Mouse (Mus musculus) CH12.LX (cell line): ENCODE results near the gene Npat. TPM values are rescaled to one million over a fixed set of nuclear protein-coding genes. Genes with fewer than 3 reads are reported as not detected.

Experiments used
- DNase-seq: peaks from one replicate; pipeline ENCODE4 v3.0.0-alpha.2; 2013; ENCODE audit errors: extremely low read depth
- H3K27ac ChIP-seq: 2 replicates; pipeline ENCODE4 v1.5.1; 2012; ENCODE audit warnings: low read depth, mild to moderate bottlenecking, control low read depth, moderate library complexity; ENCODE audit not compliant: insufficient read depth
- H3K27me3 ChIP-seq: replicated peaks from 2 replicates; pipeline ENCODE3; 2012; ENCODE audit warnings: inconsistent platforms
- H3K36me3 ChIP-seq, 2 experiments: replicated peaks in 1 of 2; 2 replicates each; pipeline versions ENCODE3 to v1.6.1; 2012; ENCODE audit warnings: inconsistent platforms in 1 of 2, low read length in 1 of 2, mild to moderate bottlenecking in 1 of 2, mixed read lengths in 1 of 2, moderate library complexity in 1 of 2; ENCODE audit not compliant: control insufficient read depth in 1 of 2, insufficient read depth in 1 of 2
- H3K4me1 ChIP-seq, 2 experiments: 2 replicates each; pipeline ENCODE4 v1.6.1; 2012; ENCODE audit warnings: inconsistent platforms in 1 of 2, moderate library complexity in 1 of 2; ENCODE audit not compliant: insufficient read depth in 2 of 2, control insufficient read depth in 1 of 2
- H3K4me2 ChIP-seq: 2 replicates; pipeline ENCODE4 v1.6.1; 2012; ENCODE audit warnings: low read depth, mild to moderate bottlenecking, control low read depth; ENCODE audit not compliant: poor library complexity, insufficient read depth, severe bottlenecking
- H3K4me3 ChIP-seq, 3 experiments: fragments of 150-350 bp in 1 of 3; sonication (generic) in 1 of 3; replicated peaks in 1 of 3; 2 replicates each; pipeline versions ENCODE3 to v1.5.1; 2011 to 2012; ENCODE audit warnings: low read depth in 2 of 3, low read length in 2 of 3, mild to moderate bottlenecking in 2 of 3, moderate library complexity in 2 of 3, control low read depth in 1 of 3, improper control_type of control experiment in 1 of 3, inconsistent platforms in 1 of 3, mixed read lengths in 1 of 3; ENCODE audit not compliant: poor library complexity in 1 of 3
- H3K79me2 ChIP-seq: replicated peaks from 2 replicates; pipeline ENCODE4 v1.6.1; 2012; ENCODE audit warnings: mild to moderate bottlenecking, moderate library complexity; ENCODE audit not compliant: control insufficient read depth, poor library complexity, insufficient read depth, severe bottlenecking; ENCODE audit errors: extremely low read depth
- H3K9ac ChIP-seq: 2 replicates; pipeline ENCODE4 v1.6.1; 2012; ENCODE audit warnings: low read depth, mild to moderate bottlenecking, control low read depth, moderate library complexity; ENCODE audit not compliant: insufficient read depth
- H3K9me3 ChIP-seq: replicated peaks from 2 replicates; pipeline ENCODE3; 2012; ENCODE audit warnings: low read length, inconsistent platforms, mixed read lengths
- CHD1 ChIP-seq: IDR thresholded peaks from 2 replicates; pipeline ENCODE4 v1.6.1; 2012; ENCODE audit warnings: low read depth, low read length, improper control_type of control experiment, inconsistent platforms
- CHD2 ChIP-seq: IDR thresholded peaks from 2 replicates; pipeline ENCODE4 v1.6.1; 2011; ENCODE audit warnings: low read length, improper control_type of control experiment
- ETS1 ChIP-seq: conservative IDR thresholded peaks from 2 replicates; pipeline ENCODE4 v1.6.1; 2012; ENCODE audit warnings: low read depth, mild to moderate bottlenecking, inconsistent platforms, low read length, improper control_type of control experiment, moderate library complexity
- JUN ChIP-seq: IDR thresholded peaks from 2 replicates; pipeline ENCODE4 v1.6.1; 2011; ENCODE audit warnings: low read depth, mild to moderate bottlenecking, low read length, improper control_type of control experiment, moderate library complexity; ENCODE audit not compliant: insufficient read depth
- KAT2A ChIP-seq: IDR thresholded peaks from 2 replicates; pipeline ENCODE4 v1.6.1; 2012; ENCODE audit warnings: low read length, improper control_type of control experiment, inconsistent platforms; ENCODE audit not compliant: insufficient replicate concordance
- MAX ChIP-seq: IDR thresholded peaks from 2 replicates; pipeline ENCODE4 v1.6.1; 2011; ENCODE audit warnings: low read length, improper control_type of control experiment
- MAZ ChIP-seq: IDR thresholded peaks from 2 replicates; pipeline ENCODE4 v1.6.1; 2012; ENCODE audit warnings: low read depth, mild to moderate bottlenecking, inconsistent platforms, low read length, improper control_type of control experiment, moderate library complexity
- MXI1 ChIP-seq: IDR thresholded peaks from 2 replicates; pipeline ENCODE4 v1.6.1; 2011; ENCODE audit warnings: mild to moderate bottlenecking, low read depth, low read length, improper control_type of control experiment
- NELFE ChIP-seq: IDR thresholded peaks from 2 replicates; pipeline ENCODE4 v1.6.1; 2011; ENCODE audit warnings: low read depth, low read length, improper control_type of control experiment
- POLR2A ChIP-seq: IDR thresholded peaks from 2 replicates; pipeline ENCODE4 v1.6.1; 2011; ENCODE audit warnings: low read depth, mild to moderate bottlenecking, improper control_type of control experiment, low read length
- RCOR1 ChIP-seq: conservative IDR thresholded peaks from 2 replicates; pipeline ENCODE4 v1.6.1; 2012; ENCODE audit warnings: low read depth, mild to moderate bottlenecking, inconsistent platforms, low read length, improper control_type of control experiment
- TBP ChIP-seq: conservative IDR thresholded peaks from 2 replicates; pipeline ENCODE4 v1.6.1; 2011; ENCODE audit warnings: low read depth, low read length, improper control_type of control experiment
- TCF12 ChIP-seq: IDR thresholded peaks from 2 replicates; pipeline ENCODE4 v1.6.1; 2014; ENCODE audit warnings: low read depth, mild to moderate bottlenecking, inconsistent platforms, low read length, improper control_type of control experiment
- UBTF ChIP-seq: IDR thresholded peaks from 2 replicates; pipeline ENCODE4 v1.6.1; 2012; ENCODE audit warnings: low read depth, mild to moderate bottlenecking, inconsistent platforms, low read length, improper control_type of control experiment, moderate library complexity
- ZMIZ1 ChIP-seq: IDR thresholded peaks from 2 replicates; pipeline ENCODE4 v1.6.1; 2012; ENCODE audit warnings: low read depth, mild to moderate bottlenecking, inconsistent platforms, low read length, improper control_type of control experiment
- dilution Hi-C: fragments of 300-500 bp; cut with MboI; formaldehyde crosslinking; loops from 2 replicates; pipeline ENCODE4 v1.14.3; 2020; ENCODE audit warnings: low sequenced_read_pairs; ENCODE audit not compliant: extremely low pct_unique_long_range_greater_than_20kb, extremely low pct_ligation_motif_present
- in situ Hi-C: fragments of 300-500 bp; cut with MboI; formaldehyde crosslinking; loops from 3 replicates; pipeline ENCODE4 v1.14.3; 2019; ENCODE audit warnings: low sequenced_read_pairs, low pct_ligation_motif_present, low pct_unique_long_range_greater_than_20kb, mixed read lengths
- polyA plus RNA-seq: library from polyadenylated mRNA; unstranded; fragments of >175 nt; gene quantifications from 2 replicates; pipeline ENCODE4 v1.2.1, GENCODE M21; 2012; ENCODE audit warnings: low read depth; ENCODE audit not compliant: insufficient read length
- total RNA-seq, 2 experiments: library from RNA; depleted of rRNA; stranded (reverse); fragments of 300-350 nt in 1 of 2; fragments of >200 nt in 1 of 2; gene quantifications; 2 replicates each; pipeline ENCODE4 v1.2.3; 2012 to 2014

The Npat gene
- total and polyA plus RNA-seq, 3 experiments = 12.6 to 21.5 (median 21.2) TPM

- Histone ChIP-seq H3K9me3 (no peaks in the 10 kb centered on the region), H3K4me1 (peaks cover 0 to 27% of the 10 kb centered on the region in 2 experiments; a peak in 3 of 4 replicates), H3K9ac (peak overlapping the region; percentile 75), H3K27me3 (no peaks in the 10 kb centered on the region), H3K27ac (peak overlapping the region; percentile 20; the same call in 1 of the 2 replicates), H3K36me3 (peaks cover 10 to 29% of the 10 kb centered on the region in 2 experiments), H3K4me3 (peak overlapping the region; percentile 72 to 87 (median 81)), H3K79me2 (peaks cover 51% of the 10 kb centered on the region), H3K4me2 (peak overlapping the region; percentile 76)
- in situ Hi-C loops (no loop called here), dilution Hi-C loops (no loop called here)
- DNase-seq = peak; percentile 31
- TF ChIP-seq RCOR1 (no peak), NELFE (no peak), JUN (no peak), TCF12 (no peak)
These were observed 1.2 kb upstream of the Npat start for GRCm38 (mm10) chr9:53535416-53536320.

DNA sequence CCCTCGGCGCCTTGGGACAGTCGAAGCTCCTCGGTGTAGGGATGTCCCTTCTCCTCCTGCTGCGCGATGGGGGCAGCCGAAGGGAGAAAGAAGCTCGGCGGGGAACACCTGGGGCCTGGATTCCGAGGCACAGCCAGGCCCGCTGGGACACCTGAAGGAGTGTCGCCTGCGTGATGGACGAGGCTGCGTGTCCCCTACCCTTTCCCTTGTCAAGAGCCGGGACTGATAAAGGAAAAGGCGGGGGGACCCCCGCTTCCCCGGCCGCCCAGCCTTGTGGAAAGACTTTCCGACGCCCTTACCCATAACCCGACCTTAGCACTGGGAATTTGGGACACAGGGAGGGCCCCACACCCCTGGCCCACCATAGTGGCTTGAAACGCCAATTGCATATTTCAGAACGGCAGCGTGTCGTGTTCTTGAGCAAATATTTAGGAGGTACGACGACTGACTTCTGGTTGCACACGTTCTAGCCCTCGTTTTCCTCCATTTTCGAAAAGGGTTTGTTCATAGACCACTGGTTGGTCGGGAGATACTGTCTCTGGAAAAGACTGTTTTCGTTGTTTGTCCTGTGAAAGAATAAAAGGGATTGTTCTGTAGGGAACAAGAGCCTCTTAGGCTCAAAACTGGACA lies 604 bp downstream of the Npat start:
- Histone ChIP-seq H3K27ac (peak overlapping the region; percentile 67; the same call in 1 of the 2 replicates), H3K4me3 (peak overlapping the region; percentile 62 to 87 (median 80)), H3K27me3 (no peaks in the 10 kb centered on the region), H3K4me2 (peak overlapping the region; percentile 86; the same call in 1 of the 2 replicates), H3K9me3 (no peaks in the 10 kb centered on the region), H3K4me1 (peaks cover 0 to 27% of the 10 kb centered on the region in 2 experiments; a peak in 3 of 4 replicates), H3K79me2 (peaks cover 62% of the 10 kb centered on the region), H3K36me3 (peaks cover 2 to 19% of the 10 kb centered on the region in 2 experiments), H3K9ac (peak overlapping the region; percentile 86)
- in situ Hi-C loops = no loop called here
- DNase-seq = peak; percentile 34
- TF ChIP-seq ZMIZ1 (no peak), MAX (no peak), TCF12 (no peak), MAZ (0 out of 2 replicates have a peak, but pooled peaks have one; percentile 29), TBP (no peak), UBTF (0 out of 2 replicates have a peak, but pooled peaks have one; percentile 19)
- dilution Hi-C loops = no loop called here

DNA sequence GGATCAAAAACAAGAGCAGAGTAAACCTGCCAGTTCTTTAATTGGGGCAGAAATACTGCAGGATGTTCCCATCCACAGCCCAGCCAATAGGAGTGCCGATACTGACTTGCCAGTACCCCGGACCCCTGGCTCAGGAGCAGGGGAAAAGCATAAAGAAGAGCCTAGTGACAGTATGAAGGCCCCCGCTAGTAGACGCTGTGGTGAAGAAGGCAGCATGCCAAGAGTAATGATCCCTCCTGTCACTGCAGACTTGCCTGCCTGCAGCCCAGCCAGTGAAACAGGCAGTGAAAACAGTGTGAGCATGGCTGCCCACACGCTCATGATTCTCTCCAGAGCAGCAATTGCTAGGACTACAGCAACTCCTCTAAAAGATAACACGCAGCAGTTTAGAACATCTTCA lies 33.8 kb downstream of the Npat start:
- dilution Hi-C loops (no loop called here), in situ Hi-C loops (no loop called here)
- Histone ChIP-seq H3K79me2 (no peaks in the 10 kb centered on the region; the same call in 1 of the 2 replicates), H3K27ac (no peak overlapping the region), H3K4me1 (peaks cover 0 to 3% of the 10 kb centered on the region in 2 experiments; a peak in 1 of 4 replicates), H3K36me3 (peaks cover 38 to 80% of the 10 kb centered on the region in 2 experiments), H3K4me2 (no peak overlapping the region), H3K4me3 (no peak overlapping the region), H3K9me3 (no peaks in the 10 kb centered on the region), H3K9ac (no peak overlapping the region), H3K27me3 (no peaks in the 10 kb centered on the region)
- TF ChIP-seq CHD2 (no peak), MXI1 (no peak), UBTF (no peak), ETS1 (no peak), KAT2A (no peak), ZMIZ1 (no peak), POLR2A (no peak), RCOR1 (no peak), CHD1 (no peak)
- no peak for DNase-seq
